In the genomic region with DNA sequence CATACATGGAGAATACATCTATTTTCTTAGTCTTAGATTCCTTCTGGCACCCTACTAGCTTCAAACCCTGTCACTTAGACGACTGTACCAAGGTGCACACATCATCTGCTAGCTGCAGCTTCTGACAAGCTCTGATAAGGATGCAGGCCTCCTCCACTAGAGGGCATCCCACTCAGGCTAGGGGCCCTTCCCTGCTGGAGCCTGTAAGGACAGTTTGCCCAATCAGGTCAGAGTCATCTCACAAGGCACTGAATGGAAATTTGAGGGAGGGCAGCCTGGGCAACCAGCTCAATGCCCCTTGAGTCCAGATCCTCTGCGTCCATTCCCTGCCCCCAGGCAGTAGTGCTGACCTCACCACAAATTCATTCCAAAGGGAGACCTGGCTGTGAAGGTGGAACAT, we compare ENCODE assay signal across 10 mouse cellular contexts. TPM values are rescaled to one million over a fixed set of nuclear protein-coding genes. Genes with fewer than 3 reads are reported as not detected.
A peak's percentile ranks its signal among the peaks of the same experiment; 100 is the strongest.
DNase-seq lines count a peak whose midpoint lies in the region; ATAC-seq and TF ChIP-seq lines count a peak whose summit lies in the region.
"Not testable (repeated sequence)": the region's sequence is repeated elsewhere in the genome, so short reads cannot be mapped to it uniquely, and the experiment has no call there.
"Had no signal": no experiment of that assay in that cellular context is flagged by ENCODE, and none has a peak within 500 bp of the region (broad histone marks: within the 10 kb centered on the region; RNA-seq: fewer than 3 reads in every experiment).

No protein-coding gene starts in this region.

- H3K9me3 ChIP-seq in G1E (replicated peaks); heart, embryonic 10.5 days; lung, embryonic 14.5 days (ENCODE audit: low read depth, low read length): not testable (repeated sequence)

- not testable (repeated sequence) for H3K4me1 ChIP-seq in G1E (ENCODE audit: insufficient read depth, low read depth, low read length); heart, embryonic 10.5 days; lung, embryonic 14.5 days (ENCODE audit: insufficient read depth)

- ATAC-seq in G1E (ENCODE audit: extremely low read depth, insufficient number of reproducible peaks, low FRiP score, poor library complexity, severe bottlenecking); lung, embryonic 14.5 days (ENCODE audit: insufficient read depth): not testable (repeated sequence)

- H3K27me3 ChIP-seq in G1E (ENCODE audit: insufficient read depth, low read length); heart, embryonic 10.5 days (ENCODE audit: insufficient read depth, poor library complexity, severe bottlenecking); lung, embryonic 14.5 days (ENCODE audit: insufficient read depth, low read length): not testable (repeated sequence)

- 34% methylated on average over 2 of the region's 2 CpGs for WGBS in heart, embryonic 10.5 days
- 40% methylated on average over 2 of the region's 2 CpGs for WGBS in lung, embryonic 14.5 days

- TF ChIP-seq CTCF in G1E (IDR thresholded peaks at IDR 0.05; ENCODE audit: low read depth, low read length): 0 out of 2 replicates have a peak, but pooled peaks have one; percentile 9
- TF ChIP-seq CTCF in brain, embryonic 14.5 days (IDR thresholded peaks at IDR 0.05; ENCODE audit: borderline replicate concordance, extremely low read depth, insufficient read depth, insufficient read length): peak; percentile 57
- peak; percentile 66 for TF ChIP-seq CTCF in lung, embryonic 14.5 days (IDR thresholded peaks at IDR 0.05; ENCODE audit: low read depth)

- not testable (repeated sequence) for H3K9ac ChIP-seq in lung, embryonic 14.5 days

- not testable (repeated sequence) for TF ChIP-seq POLR2A in brain, embryonic 14.5 days (IDR thresholded peaks at IDR 0.05; ENCODE audit: borderline replicate concordance, extremely low read depth, insufficient read depth, insufficient read length, poor library complexity, severe bottlenecking)

- not testable (repeated sequence) for H3K27ac ChIP-seq in heart, embryonic 10.5 days; lung, embryonic 14.5 days (ENCODE audit: low read depth)

- DNase-seq in G1E (ENCODE audit: low spot score): not testable (repeated sequence)
- DNase-seq in brain, embryonic 14.5 days (ENCODE audit: low read depth): peak; percentile 38
- peak; percentile 22 for DNase-seq in embryo, embryonic 11.5 days (ENCODE audit: low read depth, low spot score)
- peak; percentile 82 for DNase-seq in heart, embryonic 10.5 days (ENCODE audit: low spot score)
- peak; percentile 60 for DNase-seq in kidney, postnatal 14 days
- DNase-seq in lung, embryonic 14.5 days: peak; percentile 67
- DNase-seq in ovary, postnatal 36 days (ENCODE audit: low spot score): peak; percentile 42
- peak; percentile 40 to 46 for DNase-seq in thymus, postnatal 36 days

- H3K4me2 ChIP-seq in lung, embryonic 14.5 days: not testable (repeated sequence)

- H3K4me3 ChIP-seq in G1E (ENCODE audit: low read depth, low read length); heart, embryonic 10.5 days; lung, embryonic 14.5 days (ENCODE audit: low read depth, low read length): not testable (repeated sequence)

- peaks cover 91% of the 10 kb centered on the region for H3K36me3 ChIP-seq in G1E (replicated peaks)
- peaks cover 60% of the 10 kb centered on the region for H3K36me3 ChIP-seq in heart, embryonic 10.5 days
- H3K36me3 ChIP-seq in lung, embryonic 14.5 days (ENCODE audit: insufficient read depth): peaks cover 54% of the 10 kb centered on the region

RNA-seq across cellular contexts. Expression of a gene that starts 20.7 kb away (rescaled TPM):
- total RNA-seq in G1E (2014; fragmentation: Nextera tagmentation) (65.5 and 69.2 TPM in 2 replicates), G1E (2017) (72.1 and 73.1 TPM in 2 replicates)
- polyA plus RNA-seq in G1E (2012): 6.5 and 16.0 TPM in 2 replicates
- 98.0 and 108 TPM in 2 replicates for polyA plus RNA-seq in brain, embryonic 14.5 days (2012; rRNA removed)
- 80.1 and 86.4 TPM in 2 replicates for polyA plus RNA-seq in heart, embryonic 10.5 days (2016; fragmentation: Nextera tagmentation; extraction: Ambion mirVana)
- polyA plus RNA-seq in lung, embryonic 14.5 days (2014; fragmentation: Nextera tagmentation; extraction: Ambion mirVana): 85.0 and 86.4 TPM in 2 replicates

RNA-seq across cellular contexts. Expression of a gene that starts 27.7 kb away (rescaled TPM):
- total RNA-seq in G1E (2014; fragmentation: Nextera tagmentation) (not detected in 2 replicates), G1E (2017) (not detected in 2 replicates)
- polyA plus RNA-seq in G1E (2012): not detected in 2 replicates
- polyA plus RNA-seq in brain, embryonic 14.5 days (2012; rRNA removed): 0.89 and 3.0 TPM in 2 replicates
- 0.48 TPM in 1 of 2 replicates, not detected in the other for polyA plus RNA-seq in heart, embryonic 10.5 days (2016; fragmentation: Nextera tagmentation; extraction: Ambion mirVana)
- not detected in 2 replicates for polyA plus RNA-seq in lung, embryonic 14.5 days (2014; fragmentation: Nextera tagmentation; extraction: Ambion mirVana)

RNA-seq across cellular contexts. Expression of a gene that starts 38.4 kb away (rescaled TPM):
- total RNA-seq in G1E (2014; fragmentation: Nextera tagmentation) (not detected in 2 replicates), G1E (2017) (not detected in 2 replicates)
- not detected in 2 replicates for polyA plus RNA-seq in G1E (2012)
- polyA plus RNA-seq in brain, embryonic 14.5 days (2012; rRNA removed): not detected in 2 replicates
- polyA plus RNA-seq in heart, embryonic 10.5 days (2016; fragmentation: Nextera tagmentation; extraction: Ambion mirVana): not detected in 2 replicates
- not detected in 2 replicates for polyA plus RNA-seq in lung, embryonic 14.5 days (2014; fragmentation: Nextera tagmentation; extraction: Ambion mirVana)
- total RNA-seq: left cerebral cortex, postnatal 14 days had no signal
- polyA plus RNA-seq: hindbrain, embryonic 16.5 days had no signal

RNA-seq across cellular contexts. Expression of a gene that starts 56.1 kb away (rescaled TPM):
- total RNA-seq in G1E (2014; fragmentation: Nextera tagmentation) (not detected in 2 replicates), G1E (2017) (0.06 and 0.16 TPM in 2 replicates)
- polyA plus RNA-seq in G1E (2012): not detected in 2 replicates
- not detected in 2 replicates for polyA plus RNA-seq in brain, embryonic 14.5 days (2012; rRNA removed)
- polyA plus RNA-seq in heart, embryonic 10.5 days (2016; fragmentation: Nextera tagmentation; extraction: Ambion mirVana): not detected in 2 replicates
- polyA plus RNA-seq in lung, embryonic 14.5 days (2014; fragmentation: Nextera tagmentation; extraction: Ambion mirVana): not detected in 2 replicates
- polyA plus RNA-seq: hindbrain, embryonic 16.5 days had no signal

Comparison
In these comparisons a context has a peak if more than half of its experiments do, and no peak if none do; other contexts are left out.
1. CTCF ChIP-seq: peak in every context shown above with its lines; median percentile 66 in lung, embryonic 14.5 days; 57 in brain, embryonic 14.5 days; 9 in G1E.